Mouse (Mus musculus): ENCODE measurements at regions not wholly inside any gene's neighbourhood (a gene's known extent, or its start where the extent isn't known, plus 50 kb on each side); places are given as distances from the start of the nearest gene placed in this dataset.

GRCm38 (mm10) chr17:45875325-45875724 lies 141.7 kb upstream of the 1600014C23Rik start:
- no peak for TF ChIP-seq POLR2A (IDR thresholded peaks at IDR 0.05; ENCODE audit: extremely low read depth, insufficient read depth, low read length)
- no peak for TF ChIP-seq CTCF (IDR thresholded peaks at IDR 0.05; ENCODE audit: extremely low read depth, insufficient read depth, low read length)
